Mouse (Mus musculus) gastrocnemius, postnatal 14 days (tissue): ENCODE measurements at regions not wholly inside any gene's neighbourhood (a gene's known extent, or its start where the extent isn't known, plus 50 kb on each side); places are given as distances from the start of the nearest gene placed in this dataset.
A peak's percentile ranks its signal among the peaks of the same experiment; 100 is the strongest.

Experiments
- DNase-seq: peaks from one replicate; pipeline ENCODE4 v3.0.0; 2021; ENCODE audit warnings: mixed read lengths
- intact Hi-C: fragments of 180-260 bp; cut with DNase I; formaldehyde crosslinking; loops from one replicate; pipeline ENCODE4 v1.15.1; 2025; ENCODE audit warnings: low total_unique reads

DNA sequence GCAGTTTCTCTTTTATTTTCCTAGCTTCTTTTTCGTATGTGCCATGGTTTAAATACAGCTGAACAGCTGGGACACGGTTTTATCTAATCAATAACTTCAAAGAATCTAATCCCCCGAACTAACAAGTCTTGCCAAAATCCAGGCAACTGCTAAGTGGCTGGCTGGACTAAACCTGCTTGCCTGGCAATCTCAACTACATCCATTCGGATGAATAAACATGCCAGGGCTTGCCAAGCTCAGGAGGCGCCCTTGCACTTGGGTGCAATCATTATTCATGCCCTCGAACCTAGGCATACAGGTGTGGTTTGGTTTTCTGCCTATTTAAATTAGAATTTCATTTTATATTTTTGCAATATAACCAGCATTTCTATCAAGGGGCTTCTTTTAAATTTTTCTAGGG lies 172.1 kb upstream of the Paip1 start:
- no peak for DNase-seq
- intact Hi-C loops: no loop called here

- intact Hi-C loops: no loop called here
- no peak for DNase-seq
Measured at GRCm38 (mm10) chr13:119258515-119258914, 169.9 kb upstream of the Paip1 start.

- intact Hi-C loops: no loop called here
- DNase-seq: no peak
Measured at GRCm38 (mm10) chr13:119263561-119263960, 164.8 kb upstream of the Paip1 start.

DNA sequence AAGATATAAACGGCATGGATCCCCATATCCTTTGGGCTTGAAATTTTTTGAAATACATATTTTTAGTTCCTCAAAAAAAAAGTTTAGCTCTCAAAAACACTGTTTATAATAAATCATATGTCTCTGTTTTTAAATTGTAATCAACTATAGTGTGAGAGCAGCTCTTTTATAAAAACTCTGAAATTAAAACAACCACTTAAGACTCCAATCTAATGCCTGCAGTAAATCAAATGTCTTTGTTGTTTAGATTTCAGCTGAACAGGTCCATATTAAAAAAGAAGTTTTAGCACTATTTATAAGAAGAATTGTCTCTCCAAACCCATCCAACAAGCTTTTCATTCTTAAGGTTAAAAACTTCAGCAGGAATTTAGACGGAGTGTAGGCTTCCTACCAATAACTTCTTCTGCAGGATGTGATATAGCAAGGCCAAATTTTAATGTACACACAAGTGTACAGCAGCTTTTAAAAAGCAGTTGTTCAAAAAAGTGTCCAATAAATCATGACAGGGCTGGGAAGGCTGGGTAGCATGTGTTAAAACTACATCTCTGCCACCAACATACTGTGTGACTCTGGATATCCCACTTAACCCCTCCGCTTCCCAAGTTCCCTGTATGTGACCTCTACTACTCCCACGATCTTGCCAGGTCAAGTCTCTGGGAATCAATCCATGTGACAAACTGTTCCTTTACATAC lies 160.6 kb upstream of the Paip1 start:
- intact Hi-C loops: no loop called here
- no peak for DNase-seq

GRCm38 (mm10) chr13:119268301-119268675 lies 160.1 kb upstream of the Paip1 start:
- DNase-seq: no peak
- intact Hi-C loops: no loop called here

DNA sequence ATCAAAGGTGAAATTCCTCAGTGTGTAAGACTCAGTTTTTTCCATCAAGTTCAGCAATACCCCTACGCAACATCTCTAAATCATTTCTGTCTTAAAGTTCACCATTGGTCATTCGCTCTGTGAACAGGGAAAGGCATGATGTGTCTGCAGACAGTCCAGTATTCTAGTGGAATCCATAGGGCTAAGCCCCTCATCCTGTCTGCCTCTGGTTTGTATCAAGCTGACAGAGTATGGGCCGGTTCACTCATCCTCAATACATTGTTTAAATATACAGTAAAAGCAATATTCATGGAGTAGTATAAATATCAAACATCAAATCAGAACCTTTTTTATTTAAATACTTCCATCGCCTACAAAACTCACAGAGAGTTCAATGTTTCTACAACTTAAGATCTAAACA lies 152.9 kb upstream of the Paip1 start:
- no peak for DNase-seq
- intact Hi-C loops: no loop called here

DNA sequence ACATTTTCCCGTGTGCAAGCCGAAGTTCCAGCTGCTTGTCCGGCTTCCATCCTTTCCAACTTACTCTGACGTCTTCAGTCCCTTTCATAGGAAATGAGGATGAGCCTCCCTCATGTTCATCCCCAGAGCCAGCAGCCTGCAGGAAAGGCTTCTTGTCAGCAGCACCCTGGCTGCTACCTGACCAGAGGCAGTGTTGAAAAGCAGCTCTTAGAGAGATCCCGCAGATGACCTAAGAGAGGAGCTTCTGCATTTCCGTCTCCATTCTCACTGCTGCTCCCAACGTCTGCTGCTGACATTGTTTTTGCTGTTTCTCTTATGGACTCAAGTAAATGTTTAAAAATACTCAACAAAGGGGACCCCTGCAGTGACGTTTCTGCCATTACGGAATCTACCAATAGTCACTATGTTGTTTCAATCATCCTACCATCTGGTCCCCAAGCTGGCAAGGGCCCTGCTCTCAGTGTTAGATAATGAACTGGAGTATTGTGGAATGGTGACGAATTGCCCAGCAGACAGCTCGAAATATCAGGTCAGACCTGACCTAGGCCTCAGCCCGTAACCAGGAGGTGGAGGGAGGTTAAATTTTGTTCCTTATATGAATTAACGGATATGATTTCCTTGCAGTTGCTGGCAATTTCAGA lies 151.0 kb upstream of the Paip1 start:
- no peak for DNase-seq
- intact Hi-C loops: no loop called here

DNA sequence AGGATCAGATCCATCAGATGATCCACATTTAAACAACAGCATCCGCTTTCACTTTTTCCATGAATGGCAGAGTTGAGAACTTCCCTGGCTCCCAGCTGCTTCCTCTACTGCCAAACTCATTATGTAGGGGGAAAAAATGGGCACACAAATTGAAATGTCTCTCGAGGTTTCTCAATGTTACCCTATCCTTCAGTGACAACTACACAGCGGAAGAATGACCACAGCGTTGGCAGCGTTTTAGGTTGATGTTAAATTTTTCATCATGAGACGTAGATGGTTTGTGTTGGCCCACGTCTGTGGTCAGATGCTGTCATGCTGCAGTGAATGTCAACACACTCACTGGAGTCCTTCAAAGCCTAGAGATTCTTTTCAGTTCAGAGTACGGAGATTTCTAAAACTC lies 149.0 kb upstream of the Paip1 start:
- intact Hi-C loops: no loop called here
- no peak for DNase-seq

DNA sequence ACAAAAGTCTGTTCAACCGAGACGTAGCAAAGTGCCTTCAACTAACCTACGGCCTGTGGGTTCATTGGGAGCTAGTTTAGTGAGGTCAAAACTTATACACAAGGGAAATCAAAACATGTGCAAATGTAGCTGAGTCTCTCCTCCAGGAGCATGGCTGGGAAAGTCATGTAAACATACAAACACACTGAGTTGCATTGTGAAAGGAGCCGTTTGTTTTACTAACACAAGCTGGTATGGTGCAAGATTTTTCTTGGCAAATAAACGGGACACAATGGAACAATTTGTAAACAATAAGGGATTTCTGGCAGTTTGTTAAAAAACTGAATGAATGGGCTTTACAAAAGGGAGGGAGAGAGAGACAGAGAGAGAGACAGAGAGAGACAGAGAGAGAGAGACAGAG lies 147.8 kb upstream of the Paip1 start:
- DNase-seq: no peak
- intact Hi-C loops: loop anchor here (5.0 kb wide), 1 partner anchor 87 kb away; no protein-coding TSS in a partner anchor

GRCm38 (mm10) chr13:119283448-119283847 lies 145.0 kb upstream of the Paip1 start:
- intact Hi-C loops: loop anchor here (5.0 kb wide), 1 partner anchor 84 kb away; no protein-coding TSS in a partner anchor
- peak; percentile 60 for DNase-seq

DNA sequence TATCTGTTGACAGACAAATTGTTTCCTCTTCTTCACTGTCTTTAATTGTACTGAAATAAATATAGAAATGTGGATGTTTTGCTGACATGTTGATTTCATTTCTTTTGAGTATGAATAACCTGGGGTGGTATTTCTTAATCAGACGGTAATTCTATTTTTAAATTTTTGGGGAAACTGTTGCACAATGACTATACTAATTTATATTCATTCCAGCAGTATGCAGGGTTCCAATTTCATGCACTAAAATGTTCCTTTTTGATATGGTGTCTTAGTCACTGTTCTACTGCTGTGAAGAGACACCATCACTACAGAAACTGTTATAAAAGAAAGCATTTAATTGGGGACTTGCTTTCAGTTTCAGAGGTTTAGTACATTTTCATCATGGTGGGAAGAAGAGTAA lies 119.2 kb upstream of the Paip1 start:
- intact Hi-C loops: no loop called here
- DNase-seq: no peak

- intact Hi-C loops: no loop called here
- DNase-seq: no peak
Measured at GRCm38 (mm10) chr13:119310013-119310412, 118.4 kb upstream of the Paip1 start.

DNA sequence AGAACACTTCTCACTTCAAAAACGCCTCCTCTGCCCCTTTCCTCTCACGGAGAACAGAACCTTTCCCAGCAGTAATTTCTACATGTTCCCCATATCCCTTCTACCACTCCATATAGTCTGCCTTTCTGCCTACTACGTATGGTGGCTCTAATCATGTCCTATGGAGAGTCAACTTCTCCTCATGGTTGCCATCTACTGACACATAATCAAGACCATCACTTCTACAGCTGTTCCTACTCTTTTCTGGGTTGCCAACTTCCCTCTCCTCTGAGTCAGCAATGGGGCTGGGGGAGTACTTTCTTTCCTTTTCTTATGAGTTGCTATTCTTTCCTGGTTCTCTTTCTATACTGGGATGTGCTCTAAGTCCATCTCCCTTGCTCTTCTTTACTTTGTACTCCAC lies 114.0 kb upstream of the Paip1 start:
- DNase-seq: no peak
- intact Hi-C loops: no loop called here

DNA sequence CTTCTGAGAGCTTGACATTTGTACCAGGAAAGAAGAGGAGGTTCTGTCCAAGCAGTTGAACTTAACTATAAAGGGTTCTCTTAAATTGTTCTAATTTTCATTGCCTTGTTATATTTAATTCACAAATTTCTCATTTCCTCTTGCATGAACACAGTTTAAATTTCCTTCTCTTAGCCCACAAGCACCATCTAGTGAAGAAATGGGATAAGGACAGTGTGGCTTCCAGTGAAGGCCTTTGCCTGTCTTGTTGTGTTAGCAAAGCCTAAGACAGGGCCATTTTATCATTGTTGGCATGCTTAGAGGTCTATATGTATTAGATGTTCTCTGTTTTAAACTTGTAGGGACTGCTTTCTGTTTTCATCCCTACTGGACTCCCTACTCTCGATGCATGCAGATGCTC lies 110.0 kb upstream of the Paip1 start:
- intact Hi-C loops: no loop called here
- DNase-seq: no peak

DNA sequence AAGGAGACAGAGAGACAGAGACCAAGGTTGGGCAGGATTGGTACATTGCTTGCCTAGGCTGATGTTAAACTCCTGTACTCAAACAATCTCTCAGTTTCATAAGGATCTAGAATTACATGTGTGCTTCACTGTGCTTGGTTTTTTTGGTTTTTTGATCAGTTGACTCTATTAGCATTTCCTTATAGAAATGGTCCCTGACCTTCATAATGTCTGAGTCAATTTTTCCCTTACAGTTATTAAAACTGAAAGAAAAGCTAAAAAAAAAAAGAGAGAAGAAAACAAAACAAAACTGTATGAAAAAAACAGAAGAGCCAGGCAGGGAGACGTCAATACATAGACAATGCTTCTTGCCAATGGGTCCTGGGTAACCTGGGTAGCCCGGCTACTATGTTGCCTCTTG lies 102.9 kb upstream of the Paip1 start:
- intact Hi-C loops: no loop called here

DNA sequence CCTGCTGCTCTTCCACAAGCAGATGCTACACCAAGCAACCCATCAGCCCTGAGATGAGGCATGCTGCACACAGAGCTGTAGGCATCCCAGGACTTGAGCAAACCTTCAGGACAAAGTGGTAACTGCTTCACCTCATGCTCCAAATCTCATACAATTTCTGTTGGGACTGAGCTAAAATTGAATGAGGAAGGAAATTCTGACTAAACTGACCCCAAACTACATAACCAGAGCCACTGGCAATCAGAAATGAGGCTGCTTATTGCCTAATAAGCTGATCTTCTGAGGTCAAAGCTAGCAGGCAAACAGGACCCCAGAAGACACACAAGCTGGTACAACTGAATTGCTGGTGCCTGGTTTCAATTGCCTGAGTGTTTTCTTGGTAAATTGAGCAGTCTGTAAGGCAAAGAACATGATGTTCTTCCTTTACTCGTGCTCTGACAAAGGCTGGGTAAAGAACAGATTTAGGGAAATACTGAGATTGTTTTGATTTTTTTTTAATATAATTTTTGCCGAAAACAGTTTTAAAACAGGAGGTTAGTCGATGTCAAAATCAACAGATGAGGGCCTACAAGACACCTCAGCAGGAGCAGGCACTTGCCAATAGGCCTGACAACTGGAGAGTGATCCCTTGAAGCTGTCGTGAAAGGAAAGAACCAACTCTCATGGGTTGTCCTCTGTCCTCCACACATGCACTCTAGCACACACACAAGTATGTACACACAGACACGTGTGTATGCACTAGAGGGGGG lies 101.3 kb upstream of the Paip1 start:
- intact Hi-C loops: no loop called here
- DNase-seq: no peak

More for the DNA sequence above, 102.9 kb upstream of the Paip1 start:
- no peak for DNase-seq

GRCm38 (mm10) chr13:119328731-119329130 lies 99.7 kb upstream of the Paip1 start:
- no peak for DNase-seq
- intact Hi-C loops: no loop called here

DNA sequence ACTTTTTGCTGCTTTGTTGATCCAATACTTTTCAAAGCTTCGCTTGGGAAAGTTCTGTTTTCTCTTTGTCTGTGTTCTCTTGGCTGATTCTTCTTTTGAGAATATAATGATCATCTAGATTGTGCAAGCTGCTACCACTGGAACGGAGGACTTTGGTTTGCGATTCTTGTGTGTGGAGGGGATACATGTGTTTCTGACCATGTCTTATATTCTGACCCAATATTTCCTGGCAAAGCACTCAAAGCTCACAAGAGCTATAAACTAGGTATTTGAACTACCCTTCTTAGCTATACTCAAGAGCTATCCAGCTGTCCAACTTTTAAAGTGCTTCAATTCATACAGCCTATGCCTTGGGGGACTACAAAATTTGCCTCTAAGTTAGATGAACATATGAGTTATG lies 96.6 kb upstream of the Paip1 start:
- no peak for DNase-seq
- intact Hi-C loops: no loop called here

- intact Hi-C loops: no loop called here
- no peak for DNase-seq
Measured at GRCm38 (mm10) chr13:119333915-119334314, 94.5 kb upstream of the Paip1 start.

GRCm38 (mm10) chr13:119337861-119338260 lies 90.5 kb upstream of the Paip1 start:
- intact Hi-C loops: no loop called here

DNA sequence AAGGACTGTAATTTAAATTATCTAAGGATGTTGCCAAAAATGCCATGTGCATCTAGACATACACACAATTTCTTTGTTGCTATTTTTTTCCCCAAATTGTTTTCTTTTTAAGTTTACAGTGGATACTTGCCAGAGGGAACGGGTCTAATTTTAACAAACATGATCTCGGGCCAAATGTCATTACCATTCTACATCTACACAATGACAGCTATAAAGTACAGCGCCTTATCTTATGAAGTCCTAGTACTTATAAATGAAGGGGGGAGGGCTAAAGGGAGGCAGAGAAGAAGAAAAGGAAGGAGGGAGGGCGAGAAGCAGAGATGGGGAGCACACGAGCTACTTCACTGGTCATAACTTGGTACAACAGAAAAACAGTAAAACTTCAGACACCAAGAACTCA lies 89.4 kb upstream of the Paip1 start:
- no peak for DNase-seq
- intact Hi-C loops: no loop called here

More at GRCm38 (mm10) chr13:119337861-119338260, 90.5 kb upstream of the Paip1 start:
- DNase-seq: peak; percentile 4
